Mouse (Mus musculus): Measurements from ENCODE around the gene Tnrc18. TPM values are rescaled to one million over a fixed set of nuclear protein-coding genes. Genes with fewer than 3 reads are reported as not detected.

Gene Tnrc18
- total and polyA plus RNA-seq, 2 experiments from 2014 or later: 19.4 to 114 TPM

- no peak for DNase-seq (ENCODE audit: low spot score)
- no peak overlapping the region for H3K4me3 ChIP-seq (ENCODE audit: low read depth, low read length)
- H3K27ac ChIP-seq (ENCODE audit: low read depth, low read length): no peak overlapping the region
- H3K36me3 ChIP-seq (ENCODE audit: insufficient read depth, low read length): no peaks in the 10 kb centered on the region
- H3K4me1 ChIP-seq (ENCODE audit: insufficient read depth, low read length): 0 out of 2 replicates have a peak, but pooled peaks cover 4% of the 10 kb centered on the region
- no peak overlapping the region for H3K9ac ChIP-seq (replicated peaks; ENCODE audit: low read length, poor library complexity, severe bottlenecking)
- 81% methylated on average over 3 of the region's 3 CpGs for WGBS
- no peaks in the 10 kb centered on the region for H3K27me3 ChIP-seq (ENCODE audit: insufficient read depth, low read length)
- no peaks in the 10 kb centered on the region for H3K9me3 ChIP-seq (ENCODE audit: low read length)
- TF ChIP-seq CTCF (IDR thresholded peaks at IDR 0.05): no peak
- no peak overlapping the region for H3K4me2 ChIP-seq (ENCODE audit: low read depth, low read length, poor library complexity, severe bottlenecking)
- ATAC-seq (ENCODE audit: low FRiP score): no peak
Observed at GRCm38 (mm10) chr5:142690343-142690742, 127.1 kb downstream of the Tnrc18 start.

GRCm38 (mm10) chr5:142688866-142689265, 128.6 kb downstream of the Tnrc18 start:
- H3K4me2 ChIP-seq (ENCODE audit: low read depth, low read length, poor library complexity, severe bottlenecking): no peak overlapping the region
- H3K36me3 ChIP-seq (ENCODE audit: insufficient read depth, low read length): no peaks in the 10 kb centered on the region
- DNase-seq (ENCODE audit: low spot score): peak; percentile 19
- 0 out of 2 replicates have a peak, but pooled peaks cover 4% of the 10 kb centered on the region for H3K4me1 ChIP-seq (ENCODE audit: insufficient read depth, low read length)
- no peak for TF ChIP-seq CTCF (IDR thresholded peaks at IDR 0.05)
- H3K9ac ChIP-seq (replicated peaks; ENCODE audit: low read length, poor library complexity, severe bottlenecking): no peak overlapping the region
- H3K27ac ChIP-seq (ENCODE audit: low read depth, low read length): peak overlapping the region; percentile 51
- no peaks in the 10 kb centered on the region for H3K27me3 ChIP-seq (ENCODE audit: insufficient read depth, low read length)
- WGBS: 17% methylated on average over 6 of the region's 6 CpGs
- ATAC-seq (ENCODE audit: low FRiP score): no peak
- no peak overlapping the region for H3K4me3 ChIP-seq (ENCODE audit: low read depth, low read length)
- no peaks in the 10 kb centered on the region for H3K9me3 ChIP-seq (ENCODE audit: low read length)

DNA sequence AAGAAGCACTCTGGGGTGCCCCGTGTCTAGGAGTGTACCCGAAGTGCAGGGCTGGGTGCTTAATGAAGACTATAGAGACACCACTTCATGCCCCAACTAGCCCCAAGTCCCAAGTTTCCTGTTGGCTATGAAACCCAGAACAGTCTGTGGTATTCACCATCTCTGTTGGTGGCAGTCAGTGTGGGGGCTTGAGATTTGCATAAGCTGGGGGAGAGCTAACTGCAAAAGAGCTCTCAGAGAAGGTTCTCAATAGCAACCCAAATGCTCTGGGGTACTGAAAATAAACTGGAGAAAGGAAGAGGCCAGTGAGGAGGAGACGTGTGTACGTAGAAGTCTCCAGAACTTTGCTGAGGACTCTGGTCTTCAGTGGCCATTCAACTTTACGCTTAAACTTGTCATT, 134.9 kb downstream of the Tnrc18 start:
- Histone ChIP-seq H3K27ac (ENCODE audit: low read depth, low read length) (no peak overlapping the region), H3K36me3 (ENCODE audit: insufficient read depth, low read length) (no peaks in the 10 kb centered on the region), H3K9ac (replicated peaks; ENCODE audit: low read length, poor library complexity, severe bottlenecking) (no peak overlapping the region), H3K4me2 (ENCODE audit: low read depth, low read length, poor library complexity, severe bottlenecking) (no peak overlapping the region), H3K4me3 (ENCODE audit: low read depth, low read length) (no peak overlapping the region), H3K27me3 (ENCODE audit: insufficient read depth, low read length) (no peaks in the 10 kb centered on the region), H3K9me3 (ENCODE audit: low read length) (no peaks in the 10 kb centered on the region), H3K4me1 (ENCODE audit: insufficient read depth, low read length) (no peaks in the 10 kb centered on the region)
- no peak for TF ChIP-seq CTCF (IDR thresholded peaks at IDR 0.05)
- no peak for DNase-seq (ENCODE audit: low spot score)
- WGBS: 89% methylated on average over 5 of the region's 5 CpGs
- no peak for ATAC-seq (ENCODE audit: low FRiP score)

DNA sequence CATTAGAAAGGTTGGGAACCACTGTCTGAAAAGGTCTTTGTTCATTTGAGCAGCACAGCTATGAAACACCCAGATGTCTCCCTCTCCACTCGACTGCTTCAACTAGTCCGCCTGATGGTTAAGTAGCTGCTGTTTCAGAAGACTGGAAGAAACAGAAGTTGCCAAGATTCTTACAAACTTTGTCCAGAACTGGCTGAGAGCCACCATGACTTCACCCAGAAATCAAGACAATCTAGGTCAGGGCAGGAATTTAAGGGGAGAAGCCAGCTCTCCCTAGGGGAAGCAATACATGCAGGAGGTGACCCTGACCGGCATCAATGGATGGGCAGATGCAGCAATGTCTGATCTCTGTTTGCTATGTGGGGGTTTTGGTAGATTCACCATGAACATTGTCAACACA, 135.6 kb downstream of the Tnrc18 start:
- Histone ChIP-seq H3K36me3 (ENCODE audit: insufficient read depth, low read length) (no peaks in the 10 kb centered on the region), H3K4me2 (ENCODE audit: low read depth, low read length, poor library complexity, severe bottlenecking) (no peak overlapping the region), H3K27me3 (ENCODE audit: insufficient read depth, low read length) (no peaks in the 10 kb centered on the region), H3K27ac (ENCODE audit: low read depth, low read length) (no peak overlapping the region), H3K4me3 (ENCODE audit: low read depth, low read length) (no peak overlapping the region), H3K4me1 (ENCODE audit: insufficient read depth, low read length) (no peaks in the 10 kb centered on the region), H3K9me3 (ENCODE audit: low read length) (no peaks in the 10 kb centered on the region), H3K9ac (replicated peaks; ENCODE audit: low read length, poor library complexity, severe bottlenecking) (no peak overlapping the region)
- DNase-seq (ENCODE audit: low spot score): no peak
- 74% methylated on average over 3 of the region's 3 CpGs for WGBS
- TF ChIP-seq CTCF (IDR thresholded peaks at IDR 0.05): no peak
- no peak for ATAC-seq (ENCODE audit: low FRiP score)

DNA sequence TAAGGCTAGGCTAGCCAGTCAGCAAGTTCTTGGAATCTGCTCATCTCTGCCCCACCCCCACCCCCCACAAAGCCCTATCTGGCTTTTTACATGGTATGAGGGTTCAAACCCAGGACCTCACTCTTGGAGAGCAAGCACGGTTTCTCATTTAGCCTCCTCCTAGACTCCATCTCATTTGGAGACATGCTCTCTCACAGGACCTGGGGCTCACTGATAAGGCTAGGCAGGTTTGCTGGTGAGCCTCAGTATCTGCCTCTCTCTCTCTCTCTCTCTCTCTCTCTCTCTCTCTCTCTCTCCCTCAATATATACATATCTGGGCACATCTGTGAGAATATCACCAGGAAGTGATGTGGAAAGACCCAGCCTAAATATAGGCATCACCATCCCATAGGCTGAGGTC, 138.4 kb downstream of the Tnrc18 start:
- Histone ChIP-seq H3K4me1 (ENCODE audit: insufficient read depth, low read length) (no peaks in the 10 kb centered on the region), H3K27me3 (ENCODE audit: insufficient read depth, low read length) (no peaks in the 10 kb centered on the region), H3K27ac (ENCODE audit: low read depth, low read length) (no peak overlapping the region), H3K4me2 (ENCODE audit: low read depth, low read length, poor library complexity, severe bottlenecking) (no peak overlapping the region), H3K4me3 (ENCODE audit: low read depth, low read length) (no peak overlapping the region), H3K9me3 (ENCODE audit: low read length) (no peaks in the 10 kb centered on the region), H3K36me3 (ENCODE audit: insufficient read depth, low read length) (no peaks in the 10 kb centered on the region), H3K9ac (replicated peaks; ENCODE audit: low read length, poor library complexity, severe bottlenecking) (no peak overlapping the region)
- 96% methylated on average over 1 of the region's 1 CpGs for whole genome bisulfite sequencing
- ATAC-seq (ENCODE audit: low FRiP score) (no peak), DNase-seq (ENCODE audit: low spot score) (no peak)
- TF ChIP-seq CTCF (IDR thresholded peaks at IDR 0.05): no peak

DNA sequence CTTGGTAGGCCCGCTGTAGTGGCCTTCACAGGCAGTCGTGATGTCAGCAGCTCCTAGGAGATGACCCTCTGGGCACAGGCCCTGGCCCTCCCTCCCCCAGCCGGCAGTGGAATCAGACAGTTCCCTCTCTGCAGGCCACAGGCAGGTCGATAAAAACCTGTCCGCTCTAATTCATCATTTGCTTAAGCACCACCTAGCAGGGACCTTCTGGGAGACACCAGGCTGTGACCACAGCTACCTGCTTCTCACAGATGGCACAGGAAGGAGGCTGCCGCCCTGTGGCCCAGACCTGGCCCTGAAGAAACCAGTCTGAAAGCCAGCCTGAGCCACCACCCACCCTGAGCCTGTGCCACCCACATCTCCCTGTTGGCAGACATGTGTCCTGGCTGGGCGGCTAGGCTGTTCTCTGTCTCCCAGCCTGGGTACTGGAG, 139.3 kb downstream of the Tnrc18 start:
- no peak overlapping the region for H3K27ac ChIP-seq (ENCODE audit: low read depth, low read length)

More for the DNA sequence above, 139.3 kb downstream of the Tnrc18 start:
- Histone ChIP-seq H3K9ac (replicated peaks; ENCODE audit: low read length, poor library complexity, severe bottlenecking) (no peak overlapping the region), H3K36me3 (ENCODE audit: insufficient read depth, low read length) (no peaks in the 10 kb centered on the region), H3K27me3 (ENCODE audit: insufficient read depth, low read length) (no peaks in the 10 kb centered on the region), H3K9me3 (ENCODE audit: low read length) (no peaks in the 10 kb centered on the region), H3K4me1 (ENCODE audit: insufficient read depth, low read length) (no peaks in the 10 kb centered on the region), H3K4me3 (ENCODE audit: low read depth, low read length) (no peak overlapping the region), H3K4me2 (ENCODE audit: low read depth, low read length, poor library complexity, severe bottlenecking) (no peak overlapping the region)
- DNase-seq (ENCODE audit: low spot score) (no peak), ATAC-seq (ENCODE audit: low FRiP score) (no peak)
- 53% methylated on average over 7 of the region's 7 CpGs for WGBS
- no peak for TF ChIP-seq CTCF (IDR thresholded peaks at IDR 0.05)

Other genes starting within 250 kb of the Tnrc18 start
- gene Mmd2, start 208.9 kb downstream of the Tnrc18 start, total RNA-seq (2014; rRNA removed): 114 and 153 TPM in 2 replicates
- gene Mmd2, start 208.9 kb downstream of the Tnrc18 start, polyA plus RNA-seq (2015; fragmentation: Nextera tagmentation; extraction: Ambion mirVana): 120 and 137 TPM in 2 replicates
- 61.5 and 69.7 TPM in 2 replicates for gene Wipi2, start 190.0 kb downstream of the Tnrc18 start, total RNA-seq (2014; rRNA removed)
- gene Wipi2, start 190.0 kb downstream of the Tnrc18 start, polyA plus RNA-seq (2015; fragmentation: Nextera tagmentation; extraction: Ambion mirVana): 40.0 and 42.3 TPM in 2 replicates
- 59.8 and 67.1 TPM in 2 replicates for gene Slc29a4, start 125.2 kb downstream of the Tnrc18 start, total RNA-seq (2014; rRNA removed)
- 67.4 and 67.6 TPM in 2 replicates for gene Slc29a4, start 125.2 kb downstream of the Tnrc18 start, polyA plus RNA-seq (2015; fragmentation: Nextera tagmentation; extraction: Ambion mirVana)
- gene Fbxl18, start 77.8 kb upstream of the Tnrc18 start, total RNA-seq (2014; rRNA removed): 52.8 and 67.5 TPM in 2 replicates
- gene Fbxl18, start 77.8 kb upstream of the Tnrc18 start, polyA plus RNA-seq (2015; fragmentation: Nextera tagmentation; extraction: Ambion mirVana): 25.5 and 27.5 TPM in 2 replicates
- 5,191 and 5,200 TPM in 2 replicates for gene Actb, start 89.1 kb upstream of the Tnrc18 start, total RNA-seq (2014; rRNA removed)
- 15,915 and 17,004 TPM in 2 replicates for gene Actb, start 89.1 kb upstream of the Tnrc18 start, polyA plus RNA-seq (2015; fragmentation: Nextera tagmentation; extraction: Ambion mirVana)
- 536 and 616 TPM in 2 replicates for gene Fscn1, start 142.7 kb upstream of the Tnrc18 start, total RNA-seq (2014; rRNA removed)
- 485 and 504 TPM in 2 replicates for gene Fscn1, start 142.7 kb upstream of the Tnrc18 start, polyA plus RNA-seq (2015; fragmentation: Nextera tagmentation; extraction: Ambion mirVana)